27 mouse cellular contexts compared by ENCODE assay signal in the genomic region with DNA sequence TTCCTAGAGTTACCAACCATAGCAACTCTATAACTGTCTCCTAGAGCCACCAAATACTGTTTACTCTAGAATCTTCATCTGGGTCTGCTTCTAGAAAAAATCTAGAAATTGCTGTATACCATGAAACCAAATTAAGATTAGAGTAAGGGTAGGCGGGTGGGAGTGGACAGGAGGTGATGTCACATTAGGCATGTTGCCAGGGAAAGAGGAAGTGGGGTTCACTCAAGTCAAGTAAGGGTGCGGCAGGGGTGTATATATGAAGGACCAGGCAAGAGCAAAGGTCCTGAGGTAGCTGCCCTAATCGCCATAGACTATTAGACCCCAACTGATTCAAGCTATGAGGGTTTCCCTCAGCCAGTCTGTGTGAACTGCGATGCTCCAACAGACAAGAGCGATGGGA.
"Had no signal": no experiment of that assay in that cellular context is flagged by ENCODE, and none has a peak within 500 bp of the region (broad histone marks: within the 10 kb centered on the region; RNA-seq: fewer than 3 reads in every experiment).

No protein-coding gene starts in this region.

- DNase-seq: cerebellum, adult 9-10 months; cerebellum, adult 9-11 months; cerebellum, postnatal 10 days; cerebellum, postnatal 14 days; cerebellum, postnatal 25 days; cerebellum, postnatal 36 days; embryo, embryonic 11 days; forebrain, postnatal 0 days; gastrocnemius, adult 2 months; gastrocnemius, postnatal 10 days; gastrocnemius, postnatal 14 days; gastrocnemius, postnatal 25 days; gastrocnemius, postnatal 36 days; heart, adult 11 months; heart, adult 18-20 months; heart, adult 2 months had no signal

- H3K36me3 ChIP-seq: embryonic facial prominence, embryonic 10.5 days; embryonic facial prominence, embryonic 12.5 days; embryonic facial prominence, embryonic 13.5 days; embryonic facial prominence, embryonic 15.5 days; forebrain, embryonic 10.5 days; forebrain, embryonic 12.5 days; forebrain, embryonic 15.5 days had no signal

- H3K4me2 ChIP-seq: embryonic facial prominence, embryonic 12.5 days; embryonic facial prominence, embryonic 13.5 days; embryonic facial prominence, embryonic 15.5 days; forebrain, embryonic 12.5 days; forebrain, embryonic 13.5 days; forebrain, embryonic 15.5 days had no signal

- H3K27me3 ChIP-seq: embryonic facial prominence, embryonic 12.5 days; embryonic facial prominence, embryonic 13.5 days had no signal

- ATAC-seq: forebrain, embryonic 13.5 days; forebrain, embryonic 14.5 days; forebrain, embryonic 15.5 days; forebrain, embryonic 16.5 days; forebrain, postnatal 0 days had no signal

- H3K9me3 ChIP-seq: embryonic facial prominence, embryonic 10.5 days; embryonic facial prominence, embryonic 12.5 days; embryonic facial prominence, embryonic 13.5 days; embryonic facial prominence, embryonic 15.5 days; forebrain, embryonic 10.5 days; forebrain, embryonic 12.5 days; forebrain, embryonic 13.5 days; forebrain, embryonic 15.5 days had no signal

- H3K4me3 ChIP-seq: embryonic facial prominence, embryonic 10.5 days; embryonic facial prominence, embryonic 12.5 days; embryonic facial prominence, embryonic 13.5 days; embryonic facial prominence, embryonic 15.5 days; erythroblast, embryonic 14.5 days; forebrain, embryonic 10.5 days; forebrain, embryonic 12.5 days; forebrain, embryonic 13.5 days; forebrain, embryonic 15.5 days; gastrocnemius, adult 2 months; heart, adult 2 months had no signal

- H3K27ac ChIP-seq: embryonic facial prominence, embryonic 10.5 days; embryonic facial prominence, embryonic 12.5 days; embryonic facial prominence, embryonic 13.5 days; embryonic facial prominence, embryonic 15.5 days; forebrain, embryonic 10.5 days; forebrain, embryonic 12.5 days; forebrain, embryonic 13.5 days; forebrain, embryonic 15.5 days; gastrocnemius, adult 2 months; heart, adult 2 months had no signal

- H3K9ac ChIP-seq: embryonic facial prominence, embryonic 12.5 days; embryonic facial prominence, embryonic 13.5 days; embryonic facial prominence, embryonic 15.5 days; forebrain, embryonic 12.5 days; forebrain, embryonic 13.5 days; forebrain, embryonic 15.5 days; forebrain, postnatal 0 days had no signal
